Mouse (Mus musculus) adrenal gland, postnatal 10 days (tissue): Measurements from ENCODE around the gene Rfx3. TPM values are rescaled to one million over a fixed set of nuclear protein-coding genes. Genes with fewer than 3 reads are reported as not detected.
A peak's percentile ranks its signal among the peaks of the same experiment; 100 is the strongest.

Source experiments
- DNase-seq: peaks from one replicate; pipeline ENCODE4 v3.0.0; 2021; ENCODE audit warnings: mixed read lengths
- long read RNA-seq, 2 experiments: library from polyadenylated mRNA; stranded (forward); transcript quantifications; one replicate each; pipeline ENCODE4 v2.0.0; 2021
- total RNA-seq, 2 experiments: library from RNA; stranded (reverse); gene quantifications; 2 replicates each; pipeline ENCODE4 v1.2.3; 2021

The Rfx3 gene
- total RNA-seq = 1 to 10 TPM; 6.7 to 8.7 TPM
- long read RNA-seq, experiment 1, partial matches to known transcripts = 0 of 1 reads
- long read RNA-seq, experiment 1, other reads (novel, unspliced or antisense) = 1 of 1 reads
- long read RNA-seq, experiment 2 = 0 reads

- DNase-seq = peak; percentile 48
These were observed at the start of gene Rfx3 for GRCm38 (mm10) chr19:28010471-28011395. Gene Rfx3 (minus strand): TSS chr19:28011166.

GRCm38 (mm10) chr19:28052058-28052457 lies 41.1 kb upstream of the Rfx3 start:
- no peak for DNase-seq

- no peak for DNase-seq
These were observed 40.6 kb upstream of the Rfx3 start for GRCm38 (mm10) chr19:28051571-28051970.

- DNase-seq = no peak
These were observed 38.3 kb upstream of the Rfx3 start for GRCm38 (mm10) chr19:28049280-28049679.

GRCm38 (mm10) chr19:28046806-28047205 lies 35.8 kb upstream of the Rfx3 start:
- no peak for DNase-seq

- DNase-seq = no peak
These were observed 34.0 kb upstream of the Rfx3 start for GRCm38 (mm10) chr19:28044950-28045349.

GRCm38 (mm10) chr19:28011718-28012499 lies 943 bp upstream of the Rfx3 start:
- DNase-seq = peak; percentile 77

- DNase-seq = peak; percentile 96
These were observed 391 bp upstream of the Rfx3 start for GRCm38 (mm10) chr19:28011396-28011717.

- DNase-seq = peak; percentile 38
These were observed 1.2 kb downstream of the Rfx3 start for GRCm38 (mm10) chr19:28009587-28010281.

GRCm38 (mm10) chr19:28004190-28004589 lies 6.8 kb downstream of the Rfx3 start:
- no peak for DNase-seq

GRCm38 (mm10) chr19:28003474-28003873 lies 7.5 kb downstream of the Rfx3 start:
- no peak for DNase-seq

- no peak for DNase-seq
These were observed 8.3 kb downstream of the Rfx3 start for GRCm38 (mm10) chr19:28002708-28003107.

GRCm38 (mm10) chr19:27992800-27993199 lies 18.2 kb downstream of the Rfx3 start:
- DNase-seq = no peak

- no peak for DNase-seq
These were observed 22.2 kb downstream of the Rfx3 start for GRCm38 (mm10) chr19:27988746-27989145.

GRCm38 (mm10) chr19:27967590-27967989 lies 43.4 kb downstream of the Rfx3 start:
- DNase-seq = no peak

- no peak for DNase-seq
These were observed 49.7 kb downstream of the Rfx3 start for GRCm38 (mm10) chr19:27961271-27961670.

- DNase-seq = no peak
These were observed 75.5 kb downstream of the Rfx3 start for GRCm38 (mm10) chr19:27935453-27935852.

- no peak for DNase-seq
These were observed 79.8 kb downstream of the Rfx3 start for GRCm38 (mm10) chr19:27931136-27931535.

GRCm38 (mm10) chr19:27926378-27926777 lies 84.6 kb downstream of the Rfx3 start:
- DNase-seq = no peak

GRCm38 (mm10) chr19:27919040-27919439 lies 91.9 kb downstream of the Rfx3 start:
- DNase-seq = peak; percentile 13

- DNase-seq = no peak
These were observed 94.5 kb downstream of the Rfx3 start for GRCm38 (mm10) chr19:27916446-27916845.

- DNase-seq = peak; percentile 5
These were observed 104.0 kb downstream of the Rfx3 start for GRCm38 (mm10) chr19:27906976-27907375.
